Mouse (Mus musculus) heart, postnatal 0 days (tissue): Measurements from ENCODE around the gene Ell3. TPM values are rescaled to one million over a fixed set of nuclear protein-coding genes. Genes with fewer than 3 reads are reported as not detected.
"Not testable (repeated sequence)": the region's sequence is repeated elsewhere in the genome, so short reads cannot be mapped to it uniquely, and the experiment has no call there.

Source experiments
- ATAC-seq: fragments of 200-750 bp; cut with Nextera tagmentation; 2 replicates; pipeline ENCODE4 v1.8.0; 2017; ENCODE audit warnings: low read depth, moderate number of reproducible peaks, moderate library complexity; ENCODE audit not compliant: insufficient read depth
- DNase-seq: peaks from one replicate; pipeline ENCODE4 v3.0.0-alpha.2; 2016; ENCODE audit warnings: low spot score
- H3K27ac ChIP-seq: fragments of 300-500 bp; sonication (generic); 2 replicates; pipeline ENCODE4 v1.5.1; 2014; ENCODE audit warnings: low read depth, mild to moderate bottlenecking
- H3K27me3 ChIP-seq: fragments of 300-500 bp; sonication (generic); 2 replicates; pipeline ENCODE4 v1.6.1; 2014; ENCODE audit warnings: low read length, mixed read lengths; ENCODE audit not compliant: control insufficient read depth, insufficient read depth
- H3K36me3 ChIP-seq: fragments of 300-500 bp; sonication (generic); replicated peaks from 2 replicates; pipeline ENCODE4 v1.6.1; 2014; ENCODE audit warnings: low read length, mixed read lengths; ENCODE audit not compliant: control insufficient read depth, insufficient read depth
- H3K4me1 ChIP-seq: fragments of 300-500 bp; sonication (generic); 2 replicates; pipeline ENCODE4 v1.6.1; 2014; ENCODE audit warnings: antibody characterized with exemption; ENCODE audit not compliant: control insufficient read depth, insufficient read depth
- H3K4me2 ChIP-seq: fragments of 300-500 bp; sonication (generic); 2 replicates; pipeline ENCODE4 v1.6.1; 2014; ENCODE audit warnings: low read depth, mild to moderate bottlenecking, low read length, moderate library complexity
- H3K4me3 ChIP-seq: fragments of 300-500 bp; sonication (generic); 2 replicates; pipeline ENCODE4 v1.5.1; 2014; ENCODE audit warnings: low read depth, low read length
- H3K9ac ChIP-seq: fragments of 300-500 bp; sonication (generic); replicated peaks from 2 replicates; pipeline ENCODE4 v1.6.1; 2014; ENCODE audit warnings: low read depth, low read length, mixed read lengths
- H3K9me3 ChIP-seq: fragments of 300-500 bp; sonication (generic); replicated peaks from 2 replicates; pipeline ENCODE4 v1.6.1; 2016; ENCODE audit warnings: low read length; ENCODE audit not compliant: control insufficient read depth
- CTCF ChIP-seq: IDR thresholded peaks from 2 replicates; pipeline ENCODE4 v1.5.1; 2016; ENCODE audit warnings: antibody characterized with exemption, control low read depth, low read depth
- EP300 ChIP-seq: IDR thresholded peaks from 2 replicates; pipeline ENCODE4 v1.6.1; 2016; ENCODE audit warnings: antibody characterized with exemption, low read depth
- WGBS: fragments of 180-500 bp; shearing (Covaris S2); extraction: QIAGEN DNeasy Blood & Tissue Kit; methylation state at CpG from one replicate; pipeline ENCODE4 v1.1.7; 2014; 5-methylcytosine and 5-hydroxymethylcytosine counted together
- polyA plus RNA-seq: library from polyadenylated mRNA; unstranded; fragments of >200 nt; fragmentation: Nextera tagmentation; extraction: Ambion mirVana; gene quantifications from 2 replicates; pipeline ENCODE4 v1.2.1, GENCODE M21; 2015
- total RNA-seq: library from RNA; depleted of rRNA; stranded (reverse); fragments of >200 nt; gene quantifications from 2 replicates; pipeline ENCODE4 v1.2.3, GENCODE M21; 2014; ENCODE audit warnings: low replicate concordance

The Ell3 gene
- total and polyA plus RNA-seq, 2 experiments from 2014 or later, result 0.55 TPM; not detected in 1

DNA sequence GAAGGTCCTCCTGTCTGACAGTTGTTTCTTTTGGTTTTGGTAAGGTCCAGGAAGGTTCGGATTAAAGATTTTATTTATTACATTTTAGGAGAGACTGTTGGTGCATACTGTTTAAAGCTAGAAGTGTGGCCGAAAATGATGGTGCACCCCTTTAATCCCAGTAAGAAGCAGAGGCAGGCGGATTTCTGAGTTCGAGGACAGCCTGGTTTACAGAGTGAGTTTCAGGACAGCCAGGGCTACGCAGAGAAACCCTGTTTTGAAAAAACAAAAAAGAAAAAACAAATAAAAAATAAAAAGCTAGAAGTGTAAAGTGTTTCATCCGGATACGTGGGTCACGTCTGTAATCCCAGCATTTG, 30.1 kb upstream of the Ell3 start:
- Histone ChIP-seq H3K4me2 (peak overlapping the region; percentile 65), H3K27ac (peak overlapping the region; percentile 81), H3K4me1 (no peaks in the 10 kb centered on the region), H3K4me3 (peak overlapping the region; percentile 75), H3K27me3 (no peaks in the 10 kb centered on the region), H3K9ac (peak overlapping the region; percentile 63; the same call in 1 of the 2 replicates), H3K9me3 (no peaks in the 10 kb centered on the region), H3K36me3 (no peaks in the 10 kb centered on the region)
- DNase-seq (no peak), ATAC-seq (no peak)
- TF ChIP-seq EP300 (no peak), CTCF (no peak)
- 33% methylated on average over 8 of the region's 8 CpGs for WGBS

DNA sequence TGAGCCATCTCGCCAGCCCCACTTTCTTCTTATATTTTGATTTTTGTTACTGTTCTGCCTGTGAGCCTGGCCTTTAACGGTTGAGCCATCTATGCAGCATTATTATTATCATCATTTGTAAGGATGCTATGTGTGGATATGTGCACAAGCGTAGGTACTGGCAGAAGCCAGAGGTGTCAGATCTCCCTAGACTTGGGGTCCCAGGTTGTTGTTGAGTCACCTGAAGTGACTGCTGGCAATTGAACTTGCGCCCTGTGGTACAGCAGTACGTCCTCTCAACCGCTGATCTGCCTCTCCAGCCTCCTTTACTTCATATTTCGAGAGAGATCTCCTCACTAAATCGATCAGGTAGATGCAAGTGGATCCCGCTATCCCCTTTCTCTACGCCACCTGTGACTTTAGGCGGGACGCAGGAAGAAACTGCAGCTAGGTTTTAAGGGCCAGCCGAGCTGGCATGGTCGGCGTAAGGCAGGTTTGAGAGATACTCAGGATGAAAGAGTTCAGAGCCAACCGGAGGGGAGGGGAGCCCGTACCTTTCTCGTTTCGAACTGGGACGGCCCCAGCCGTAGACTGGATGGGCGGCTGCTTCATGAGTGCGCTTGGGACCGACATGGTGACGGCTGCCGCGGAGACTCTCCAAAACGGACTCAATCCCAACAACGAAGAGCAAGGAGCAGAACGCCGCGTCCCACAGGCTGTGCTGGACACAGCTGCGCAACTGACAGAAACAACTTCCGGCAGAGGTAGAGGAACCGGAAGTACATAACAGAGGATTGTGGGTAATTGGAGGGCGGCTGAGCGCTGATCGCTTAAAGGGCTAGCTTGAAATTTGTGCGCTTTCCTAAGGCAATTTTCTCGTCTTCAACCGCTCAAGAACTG, 29.5 kb upstream of the Ell3 start, which contains the start of gene Mfap1b:
Mfap1b (minus strand) TSS at position 767 of the 879 bp plus-strand sequence.
- peak within 1 kb of the TSS; percentile 81 for H3K27ac ChIP-seq
- peak within 1 kb of the TSS; percentile 63 for H3K9ac ChIP-seq
- H3K4me3 ChIP-seq, result peak within 1 kb of the TSS; percentile 75
- ATAC-seq (peak; percentile 95), DNase-seq (peak; percentile 92)
- peak within 1 kb of the TSS; percentile 65 for H3K4me2 ChIP-seq
- H3K4me1 ChIP-seq, H3K9me3 ChIP-seq, H3K27me3 ChIP-seq, H3K36me3 ChIP-seq: not testable (repeated sequence)
- WGBS, result 5% methylated on average over 36 of the region's 41 CpGs

DNA sequence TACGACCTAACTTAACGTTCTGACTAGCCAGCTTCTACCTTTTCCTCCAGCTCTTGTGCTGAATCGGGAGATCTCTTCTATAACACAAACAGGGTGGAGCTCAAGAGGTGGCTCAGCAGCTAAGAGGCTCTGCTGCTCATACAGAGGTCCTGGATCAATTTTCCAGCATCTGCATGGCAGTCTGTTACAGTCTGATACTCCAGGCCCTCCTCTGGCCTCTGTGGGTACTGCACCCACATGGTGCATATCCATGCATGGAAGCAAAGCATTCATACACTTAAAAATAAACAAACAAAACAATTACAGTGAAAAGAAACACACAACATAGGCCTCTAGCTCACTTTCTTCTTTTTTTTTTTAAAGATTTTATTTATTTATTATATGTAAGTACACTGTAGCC, 28.7 kb upstream of the Ell3 start:
- not testable (repeated sequence) for DNase-seq, H3K9ac ChIP-seq, H3K4me3 ChIP-seq, H3K27ac ChIP-seq, H3K27me3 ChIP-seq, H3K9me3 ChIP-seq, H3K4me1 ChIP-seq, ATAC-seq, H3K36me3 ChIP-seq, H3K4me2 ChIP-seq
- WGBS, result 95% methylated on average over 3 of the region's 3 CpGs

DNA sequence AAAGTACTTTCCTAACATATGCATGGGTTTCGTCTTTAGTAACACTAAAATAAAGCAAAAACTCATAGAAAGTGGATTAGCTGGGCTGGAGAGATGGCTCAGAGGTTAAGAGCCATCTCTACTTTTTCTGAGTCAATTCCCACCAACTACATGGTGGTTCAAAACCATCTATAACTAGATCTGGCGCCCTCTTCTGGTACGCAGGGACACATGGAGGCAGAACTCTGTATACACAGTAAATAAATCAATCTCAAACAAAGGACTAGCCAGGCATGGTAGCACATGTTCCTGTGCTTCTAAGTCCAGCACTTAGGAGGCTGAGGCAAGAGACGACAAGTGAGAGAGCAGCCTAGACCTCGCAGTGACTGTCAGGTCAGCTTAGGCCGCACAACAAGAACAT, 24.9 kb upstream of the Ell3 start:
- H3K4me2 ChIP-seq, H3K9ac ChIP-seq, ATAC-seq, H3K9me3 ChIP-seq, H3K27me3 ChIP-seq, H3K4me1 ChIP-seq, H3K36me3 ChIP-seq, DNase-seq, H3K4me3 ChIP-seq, H3K27ac ChIP-seq: not testable (repeated sequence)
- WGBS, result 83% methylated on average over 1 of the region's 6 CpGs

DNA sequence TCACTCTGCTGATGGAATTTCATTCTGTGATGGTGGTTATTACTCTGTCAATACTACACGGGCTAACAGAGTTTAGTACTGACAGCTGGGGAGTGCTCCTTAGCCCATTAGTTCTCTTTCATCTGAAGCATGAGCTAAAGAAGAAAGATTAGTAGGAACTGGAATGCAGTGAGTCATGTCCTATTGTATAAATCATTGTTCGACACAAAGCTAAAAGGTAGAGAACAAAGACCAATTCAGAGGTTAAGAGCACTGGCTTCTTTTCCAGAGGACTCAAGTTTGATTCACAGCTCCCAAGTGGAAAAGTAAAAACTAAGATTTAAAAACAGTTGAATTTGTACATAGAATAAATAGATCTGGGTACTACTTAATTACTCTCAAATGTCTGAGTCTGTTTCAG, 16.0 kb upstream of the Ell3 start:
- DNase-seq (no peak), ATAC-seq (no peak)
- Histone ChIP-seq H3K4me2 (no peak overlapping the region), H3K27me3 (no peaks in the 10 kb centered on the region), H3K27ac (no peak overlapping the region), H3K9ac (no peak overlapping the region), H3K4me3 (no peak overlapping the region), H3K9me3 (no peaks in the 10 kb centered on the region), H3K4me1 (peaks cover 6% of the 10 kb centered on the region), H3K36me3 (peaks cover 12% of the 10 kb centered on the region)
- TF ChIP-seq EP300 (no peak), CTCF (no peak)
- WGBS, result 53% methylated on average over 2 of the region's 2 CpGs
